Mouse (Mus musculus): ENCODE results near the gene Col18a1.

The Col18a1 gene

DNA sequence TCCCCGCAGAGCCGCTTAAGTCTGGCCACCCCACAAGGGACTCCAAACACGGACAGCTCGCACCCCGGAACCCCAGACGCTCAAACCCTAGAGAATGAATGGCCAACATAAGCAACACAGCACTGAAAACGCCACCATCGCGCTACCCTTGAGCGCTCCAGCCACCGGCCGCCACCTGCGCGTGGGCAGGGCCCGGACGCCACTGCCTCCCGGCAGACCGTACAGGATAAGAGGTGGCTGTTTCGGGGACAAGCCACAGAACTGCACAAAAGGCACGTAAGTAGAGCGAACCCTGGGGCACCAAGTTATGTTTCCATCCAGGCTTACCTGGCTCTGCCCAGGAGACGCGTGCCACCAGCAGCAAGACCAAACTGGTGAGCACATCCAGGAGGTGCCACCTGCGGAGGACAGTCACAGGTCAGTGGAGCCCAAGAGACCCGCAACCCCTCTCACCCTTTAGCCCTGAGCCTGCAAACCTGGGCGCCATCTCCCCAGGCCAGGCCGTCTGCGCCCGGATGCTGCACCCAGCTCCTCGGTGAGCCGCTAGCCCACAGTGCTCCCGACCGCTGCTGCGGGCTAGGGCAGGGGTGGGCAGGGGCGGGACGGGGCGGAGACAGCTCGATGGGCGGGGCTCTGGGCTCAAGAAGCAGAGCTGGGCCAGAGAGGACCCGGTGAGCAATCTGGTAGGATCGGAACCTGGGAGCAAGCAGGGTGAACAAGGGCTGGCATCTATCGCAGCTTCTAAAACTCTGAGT, at the start of gene Col18a1:
TSS of gene Col18a1 (minus strand) at position 586 of the 755 bp plus-strand sequence.
- DNase-seq, result no peak

DNA sequence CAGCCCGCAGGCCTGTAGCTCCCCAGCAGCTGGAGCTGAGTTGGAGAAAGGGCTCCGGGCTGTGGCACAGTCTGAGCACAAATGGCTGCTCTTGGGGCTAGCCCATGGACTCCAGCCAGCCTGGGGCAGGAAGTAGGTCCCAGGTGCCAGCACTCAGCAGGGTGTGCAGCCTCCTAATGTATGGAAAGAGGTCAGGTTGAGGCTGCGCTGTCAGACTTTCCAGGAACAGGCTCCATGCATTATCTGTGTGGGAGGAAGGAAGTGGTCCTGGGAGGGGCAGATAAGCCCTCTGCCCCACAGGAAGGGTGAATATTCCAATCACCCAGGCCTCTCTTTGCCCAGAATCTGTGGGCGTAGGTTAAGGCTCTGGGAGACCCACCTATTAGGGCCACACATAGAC, 49.3 kb upstream of the Col18a1 start:
- no peak for DNase-seq

- DNase-seq, result no peak
Measured at GRCm38 (mm10) chr10:77214586-77214985, 48.2 kb upstream of the Col18a1 start.

DNA sequence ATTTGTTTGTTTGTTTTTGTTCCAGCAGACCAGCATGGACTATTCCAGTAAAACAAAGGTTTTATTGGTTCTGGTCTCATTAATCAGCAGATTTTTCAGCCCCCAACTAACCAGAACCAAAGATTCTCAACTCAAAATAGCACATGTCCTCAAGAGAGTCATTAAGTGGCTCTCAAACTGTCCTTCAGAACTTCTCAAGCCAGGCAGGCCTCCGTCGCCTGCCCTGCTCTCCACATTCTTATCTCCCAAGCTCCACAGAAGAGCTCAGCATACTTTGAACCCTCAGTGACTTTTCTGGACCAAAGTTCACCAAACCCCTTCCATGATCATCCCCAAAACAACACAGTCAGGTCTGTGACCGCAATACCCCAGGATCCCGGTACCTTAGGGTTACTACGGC, 47.1 kb upstream of the Col18a1 start:
- peak in 1 of 2 experiments; percentile 14 for DNase-seq

DNA sequence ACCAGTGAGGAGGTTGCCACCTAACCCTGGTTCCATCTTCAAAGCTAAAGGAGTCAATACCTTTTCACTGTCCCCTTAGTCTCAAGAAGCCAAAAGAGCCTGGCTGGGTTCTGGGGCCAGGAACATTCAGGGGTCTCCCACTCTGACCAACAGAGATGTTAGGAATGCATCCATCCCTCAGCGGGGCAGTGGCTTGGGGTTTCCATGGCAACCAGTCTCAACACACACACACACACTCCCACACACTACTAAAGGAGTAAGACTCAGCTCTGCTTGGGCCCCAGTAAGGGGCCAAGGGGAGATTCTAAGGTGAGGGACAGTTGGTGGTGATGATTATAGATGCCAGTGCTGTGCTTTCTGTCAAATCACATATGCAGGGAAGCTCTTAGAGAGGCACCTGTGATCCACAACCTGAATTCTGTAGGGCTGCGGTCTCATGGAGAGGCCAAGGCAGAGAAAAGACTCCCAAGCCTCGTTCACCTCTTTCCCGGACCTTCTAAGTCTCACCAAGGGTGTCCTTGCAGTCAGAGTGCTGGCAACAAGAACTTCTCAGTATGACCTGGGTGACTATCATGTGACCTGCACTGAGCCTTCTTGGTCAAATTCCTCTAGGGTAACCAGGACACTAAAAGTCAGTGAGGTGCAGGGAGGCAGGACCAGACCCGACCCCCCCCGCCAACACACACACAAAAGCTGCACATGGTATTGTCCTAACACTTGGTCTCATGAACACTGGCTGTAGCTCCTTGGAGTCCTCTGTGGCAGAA, 46.2 kb upstream of the Col18a1 start:
- DNase-seq, result no peak

GRCm38 (mm10) chr10:77211116-77211570, 44.8 kb upstream of the Col18a1 start:
- DNase-seq, result peak; percentile 45 to 52

GRCm38 (mm10) chr10:77210666-77211065, 44.3 kb upstream of the Col18a1 start:
- DNase-seq, result no peak

DNA sequence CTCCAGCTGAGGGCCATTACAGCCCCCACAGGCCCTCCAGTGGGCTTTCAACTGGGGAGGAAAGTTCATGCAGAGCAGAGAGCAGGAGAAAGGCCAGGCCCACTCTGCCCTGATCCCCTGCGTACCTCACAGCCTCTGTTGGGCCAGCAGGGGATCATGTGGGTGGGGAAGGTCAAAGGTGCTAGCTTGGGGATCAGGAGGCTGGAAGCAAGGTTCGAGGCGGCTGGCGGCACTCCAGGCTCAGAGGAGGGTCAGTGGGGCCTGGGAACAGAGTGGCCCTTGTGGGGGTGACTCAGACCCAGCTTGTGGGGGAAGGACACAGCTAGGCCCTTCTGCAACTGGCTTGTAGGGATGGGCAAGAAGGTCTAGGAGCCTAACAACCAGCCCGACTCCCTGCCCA, 42.9 kb upstream of the Col18a1 start:
- DNase-seq, result no peak

- DNase-seq, result peak; percentile 39 to 53
Measured at GRCm38 (mm10) chr10:77206565-77207079, 40.3 kb upstream of the Col18a1 start.

DNA sequence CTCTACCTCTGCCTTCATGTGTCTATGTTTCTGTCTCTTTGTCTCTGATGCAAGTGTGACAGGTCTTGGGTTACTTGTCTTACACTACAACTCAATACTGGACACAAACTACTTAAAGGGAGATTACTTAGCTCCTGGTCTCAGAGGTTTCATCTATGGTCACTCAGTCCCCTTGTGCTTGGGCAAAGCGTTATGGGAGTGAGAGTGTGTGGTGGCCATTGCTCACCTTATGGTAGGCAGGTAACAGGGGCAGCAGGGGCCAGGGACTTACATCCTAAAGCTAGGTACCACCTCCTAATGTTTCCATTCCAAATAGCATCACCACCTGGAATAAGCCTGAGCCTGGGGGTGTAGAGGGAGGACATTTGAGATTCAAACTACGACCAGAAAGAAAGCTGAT, 39.8 kb upstream of the Col18a1 start:
- no peak for DNase-seq

GRCm38 (mm10) chr10:77203960-77204359, 37.6 kb upstream of the Col18a1 start:
- no peak for DNase-seq

- DNase-seq, result no peak
Measured at GRCm38 (mm10) chr10:77201919-77202318, 35.6 kb upstream of the Col18a1 start.

- DNase-seq, result no peak
Measured at GRCm38 (mm10) chr10:77200295-77200694, 33.9 kb upstream of the Col18a1 start.

- no peak for DNase-seq
Measured at GRCm38 (mm10) chr10:77199229-77199628, 32.9 kb upstream of the Col18a1 start.

GRCm38 (mm10) chr10:77197469-77198209, 31.3 kb upstream of the Col18a1 start:
- DNase-seq, result no peak

GRCm38 (mm10) chr10:77196676-77197075, 30.3 kb upstream of the Col18a1 start:
- no peak for DNase-seq

GRCm38 (mm10) chr10:77196115-77196514, 29.8 kb upstream of the Col18a1 start:
- DNase-seq, result no peak

- DNase-seq, result no peak
Measured at GRCm38 (mm10) chr10:77193495-77193894, 27.1 kb upstream of the Col18a1 start.

DNA sequence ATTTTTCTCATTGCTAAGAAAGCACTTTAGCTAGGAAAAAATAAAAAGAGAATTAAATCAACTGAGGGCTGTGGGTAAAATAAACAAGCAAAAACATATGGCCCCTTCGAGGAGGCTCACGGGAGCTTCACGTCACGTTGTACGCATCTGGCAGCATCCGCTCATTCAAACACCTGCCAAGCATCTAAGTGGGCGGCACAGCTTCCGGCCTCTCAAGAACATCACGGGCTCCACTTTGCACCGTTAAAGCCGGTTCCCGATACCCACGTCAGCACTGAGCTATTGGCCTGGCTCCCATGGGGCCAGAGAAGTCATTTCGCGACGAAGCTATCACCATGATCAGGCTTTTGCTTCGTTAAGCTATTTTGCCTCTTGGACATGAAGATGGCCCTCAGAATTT, 26.4 kb upstream of the Col18a1 start:
- DNase-seq, result no peak

DNA sequence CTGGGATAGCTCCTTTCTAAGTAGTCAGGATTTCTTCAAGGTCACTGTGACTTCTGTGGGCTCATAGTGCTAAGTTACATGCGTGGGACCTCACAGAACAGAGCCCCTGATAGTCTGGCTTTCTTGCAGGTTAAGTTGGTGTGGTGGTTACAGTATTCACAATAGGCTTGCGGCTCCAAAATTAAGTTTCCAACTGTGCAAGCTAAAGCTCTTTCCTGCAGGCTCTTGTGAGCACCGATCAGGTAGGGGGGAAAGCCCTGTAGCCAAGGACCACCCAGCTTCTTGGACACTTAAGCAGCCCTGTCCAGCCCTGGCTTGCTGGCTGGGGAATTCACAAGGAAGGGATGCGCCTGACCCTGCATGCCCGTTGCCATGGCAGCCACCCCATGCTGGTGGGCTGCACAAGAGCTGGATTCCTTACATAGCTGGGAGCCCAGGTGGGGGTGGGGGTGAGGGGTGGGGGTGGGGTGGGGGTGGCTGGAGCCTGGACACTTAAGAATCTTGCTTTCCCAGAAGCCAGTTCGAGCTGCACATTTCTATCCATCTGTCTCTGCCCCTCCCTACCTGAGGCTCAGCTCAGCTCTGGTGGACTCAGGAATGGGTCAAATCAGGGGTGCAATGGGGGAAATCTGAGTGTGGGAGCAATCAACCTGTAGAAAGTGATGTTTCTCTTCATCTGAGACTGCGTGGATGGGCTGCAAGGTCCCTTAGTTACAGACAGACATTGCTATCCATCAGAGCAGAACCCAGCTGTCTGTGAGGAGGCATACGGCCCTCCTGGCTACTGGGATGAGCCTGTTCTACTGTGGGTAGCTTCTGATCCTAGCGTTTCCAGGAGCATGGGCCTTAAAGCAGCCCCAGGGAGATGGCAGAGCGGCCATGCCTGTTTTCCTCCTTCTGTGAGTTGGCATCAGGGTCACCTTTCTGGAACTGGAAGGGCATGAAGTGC, 24.9 kb upstream of the Col18a1 start:
- no peak for DNase-seq

GRCm38 (mm10) chr10:77187427-77187826, 21.1 kb upstream of the Col18a1 start:
- DNase-seq, result no peak

DNA sequence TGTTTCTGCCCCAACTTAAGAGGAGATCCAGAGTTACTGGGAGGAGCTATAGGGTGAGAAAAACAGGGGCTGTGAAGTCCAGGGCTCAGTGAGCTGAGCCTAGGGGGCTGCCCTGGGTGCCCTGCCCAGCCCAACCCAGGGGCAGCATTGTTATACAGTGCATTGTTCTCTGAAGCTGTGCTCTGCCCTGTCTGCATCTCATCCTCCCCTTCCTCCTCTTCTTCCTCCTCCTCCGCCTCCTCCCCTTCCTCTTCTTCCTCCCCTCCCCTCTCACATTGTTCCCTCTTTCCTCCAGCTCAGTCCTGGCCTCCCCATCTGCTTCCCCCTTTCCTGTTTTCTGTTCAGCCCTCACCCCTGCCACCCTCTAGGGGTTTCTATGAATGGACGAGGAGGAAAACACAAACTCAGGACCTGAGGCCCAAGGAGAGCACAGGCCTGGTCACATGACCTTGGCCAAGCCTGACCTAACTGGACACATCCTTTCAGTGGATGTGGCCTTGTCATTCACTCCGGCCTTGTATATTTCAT, 16.5 kb upstream of the Col18a1 start:
- DNase-seq, result no peak
